Mouse (Mus musculus) MEL (cell line): Measurements from ENCODE around the gene Atp13a1. TPM values are rescaled to one million over a fixed set of nuclear protein-coding genes. Genes with fewer than 3 reads are reported as not detected.

ENCODE experiments used
- DNase-seq: peaks from one replicate; pipeline ENCODE4 v3.0.0; 2011; ENCODE audit warnings: low read depth, low spot score
- H3K27ac ChIP-seq: 2 replicates; pipeline ENCODE4 v1.5.1; 2012; ENCODE audit warnings: low read depth, mild to moderate bottlenecking, control low read depth, low read length, moderate library complexity; ENCODE audit not compliant: control insufficient read depth
- H3K27me3 ChIP-seq, 2 experiments: fragments of 150-350 bp in 1 of 2; sonication (generic) in 1 of 2; 2 replicates each; pipeline ENCODE4 v1.6.1; 2012; ENCODE audit warnings: low read length in 2 of 2, mild to moderate bottlenecking in 2 of 2, improper control_type of control experiment in 1 of 2, moderate library complexity in 1 of 2; ENCODE audit not compliant: insufficient read depth in 2 of 2, control insufficient read depth in 1 of 2
- H3K36me3 ChIP-seq, 2 experiments: 2 replicates each; pipeline ENCODE4 v1.6.1; 2012 to 2014; ENCODE audit warnings: low read length in 2 of 2, improper control_type of control experiment in 1 of 2, inconsistent platforms in 1 of 2, mild to moderate bottlenecking in 1 of 2; ENCODE audit not compliant: insufficient read depth in 2 of 2, control insufficient read depth in 1 of 2
- H3K4me1 ChIP-seq, 2 experiments: fragments of 150-350 bp in 1 of 2; sonication (generic) in 1 of 2; 2 replicates each; pipeline ENCODE4 v1.6.1; 2012; ENCODE audit warnings: low read length in 2 of 2, improper control_type of control experiment in 1 of 2, mild to moderate bottlenecking in 1 of 2; ENCODE audit not compliant: insufficient read depth in 2 of 2, control insufficient read depth in 1 of 2
- H3K4me3 ChIP-seq, 2 experiments: fragments of 150-350 bp in 1 of 2; sonication (generic) in 1 of 2; 2 replicates each; pipeline ENCODE4 v1.5.1; 2012; ENCODE audit warnings: low read depth in 2 of 2, low read length in 2 of 2, mild to moderate bottlenecking in 2 of 2, moderate library complexity in 2 of 2, control low read depth in 1 of 2, improper control_type of control experiment in 1 of 2; ENCODE audit not compliant: control insufficient read depth in 1 of 2, insufficient read depth in 1 of 2
- H3K79me2 ChIP-seq: 2 replicates; pipeline ENCODE4 v1.6.1; 2012; ENCODE audit warnings: mild to moderate bottlenecking, low read length, moderate library complexity; ENCODE audit not compliant: control insufficient read depth, poor library complexity, insufficient read depth
- H3K9ac ChIP-seq: 2 replicates; pipeline ENCODE4 v1.6.1; 2012; ENCODE audit warnings: low read depth, mild to moderate bottlenecking, control low read depth, low read length, moderate library complexity; ENCODE audit not compliant: control insufficient read depth, poor library complexity, severe bottlenecking
- H3K9me3 ChIP-seq: fragments of 150-350 bp; sonication (generic); replicated peaks from 2 replicates; pipeline ENCODE4 v1.6.1; 2012; ENCODE audit warnings: mild to moderate bottlenecking, low read length, improper control_type of control experiment, moderate library complexity; ENCODE audit not compliant: insufficient read depth
- CHD1 ChIP-seq: IDR thresholded peaks from 2 replicates; pipeline ENCODE4 v1.6.1; 2012; ENCODE audit warnings: low read depth, mild to moderate bottlenecking, inconsistent platforms, low read length, improper control_type of control experiment
- CHD2 ChIP-seq: IDR thresholded peaks from 2 replicates; pipeline ENCODE4 v1.6.1; 2011; ENCODE audit warnings: low read length, improper control_type of control experiment
- CTCF ChIP-seq, 3 experiments: IDR thresholded peaks in 2 of 3; conservative IDR thresholded peaks in 1 of 3; 2 replicates each; pipeline ENCODE4 v1.5.1; 2011 to 2012; ENCODE audit warnings: low read length in 3 of 3, low read depth in 2 of 3, mild to moderate bottlenecking in 2 of 3, improper control_type of control experiment in 1 of 3, inconsistent platforms in 1 of 3, mixed read lengths in 1 of 3, moderate library complexity in 1 of 3; ENCODE audit not compliant: control insufficient read depth in 1 of 3, insufficient read depth in 1 of 3, poor library complexity in 1 of 3, severe bottlenecking in 1 of 3
- E2F4 ChIP-seq: IDR thresholded peaks from 2 replicates; pipeline ENCODE4 v1.6.1; 2011; ENCODE audit warnings: low read depth, low read length, improper control_type of control experiment, borderline replicate concordance
- ETS1 ChIP-seq: IDR thresholded peaks from 2 replicates; pipeline ENCODE4 v1.6.1; 2012; ENCODE audit warnings: low read depth, mild to moderate bottlenecking, inconsistent platforms, low read length, improper control_type of control experiment, moderate library complexity
- JUND ChIP-seq: IDR thresholded peaks from 2 replicates; pipeline ENCODE4 v1.6.1; 2011; ENCODE audit warnings: low read depth, mild to moderate bottlenecking, improper control_type of control experiment, low read length
- MYB ChIP-seq: IDR thresholded peaks from 2 replicates; pipeline ENCODE4 v1.6.1; 2011; ENCODE audit warnings: mild to moderate bottlenecking, low read depth, low read length, improper control_type of control experiment
- MYC ChIP-seq: IDR thresholded peaks from 2 replicates; pipeline ENCODE4 v1.6.1; 2011; ENCODE audit warnings: low read depth, mild to moderate bottlenecking, low read length, improper control_type of control experiment, moderate library complexity
- POLR2A ChIP-seq, 2 experiments: IDR thresholded peaks; 2 replicates each; pipeline ENCODE4 v1.6.1; 2011 to 2012; ENCODE audit warnings: low read length in 2 of 2, mild to moderate bottlenecking in 2 of 2, control low read depth in 1 of 2, improper control_type of control experiment in 1 of 2, low read depth in 1 of 2, moderate library complexity in 1 of 2; ENCODE audit not compliant: control insufficient read depth in 1 of 2, insufficient read depth in 1 of 2, poor library complexity in 1 of 2
- POLR2AphosphoS2 ChIP-seq: IDR thresholded peaks from 2 replicates; pipeline ENCODE4 v1.6.1; 2011; ENCODE audit warnings: low read length, improper control_type of control experiment
- RAD21 ChIP-seq: IDR thresholded peaks from 2 replicates; pipeline ENCODE4 v1.6.1; 2011; ENCODE audit warnings: mild to moderate bottlenecking, low read depth, low read length, improper control_type of control experiment
- RCOR1 ChIP-seq: IDR thresholded peaks from 2 replicates; pipeline ENCODE4 v1.6.1; 2012; ENCODE audit warnings: low read depth, mild to moderate bottlenecking, inconsistent platforms, low read length, improper control_type of control experiment
- SMC3 ChIP-seq: IDR thresholded peaks from 2 replicates; pipeline ENCODE4 v1.6.1; 2011; ENCODE audit warnings: low read depth, low read length, improper control_type of control experiment
- TAL1 ChIP-seq: IDR thresholded peaks from 2 replicates; pipeline ENCODE4 v1.6.1; 2012; ENCODE audit warnings: mild to moderate bottlenecking, inconsistent platforms, low read length, moderate library complexity, mixed read lengths
- TCF12 ChIP-seq: IDR thresholded peaks from 2 replicates; pipeline ENCODE4 v1.6.1; 2014; ENCODE audit warnings: low read depth, mild to moderate bottlenecking, inconsistent platforms, low read length, improper control_type of control experiment, moderate library complexity
- UBTF ChIP-seq: IDR thresholded peaks from 2 replicates; pipeline ENCODE4 v1.6.1; 2012; ENCODE audit warnings: low read depth, mild to moderate bottlenecking, inconsistent platforms, low read length, improper control_type of control experiment, moderate library complexity, borderline replicate concordance; ENCODE audit not compliant: insufficient read depth
- USF1 ChIP-seq: IDR thresholded peaks from 2 replicates; pipeline ENCODE4 v1.6.1; 2014; ENCODE audit warnings: low read depth, mild to moderate bottlenecking, inconsistent platforms, low read length, improper control_type of control experiment, moderate library complexity
- USF2 ChIP-seq, 2 experiments: IDR thresholded peaks; 2 replicates each; pipeline ENCODE4 v1.6.1; 2011 to 2012; ENCODE audit warnings: improper control_type of control experiment in 2 of 2, low read length in 2 of 2, borderline replicate concordance in 1 of 2, inconsistent platforms in 1 of 2, low read depth in 1 of 2, mild to moderate bottlenecking in 1 of 2; ENCODE audit not compliant: insufficient read depth in 1 of 2
- ZNF384 ChIP-seq: IDR thresholded peaks from 2 replicates; pipeline ENCODE4 v1.6.1; 2012; ENCODE audit warnings: low read depth, mild to moderate bottlenecking, inconsistent platforms, low read length, improper control_type of control experiment
- polyA plus RNA-seq, 2 experiments: library from polyadenylated mRNA; stranded (reverse) in 1 of 2; unstranded in 1 of 2; fragments of >175 nt in 1 of 2; fragments of >200 nt in 1 of 2; gene quantifications; 2 replicates each; pipeline versions ENCODE4 v1.2.1 to v1.2.4; 2012; ENCODE audit warnings: low replicate concordance in 2 of 2, low read depth in 1 of 2; ENCODE audit not compliant: insufficient read length in 2 of 2, insufficient read depth in 1 of 2, missing spikeins in 1 of 2
- total RNA-seq: library from RNA; depleted of rRNA; stranded (reverse); fragments of 300-350 nt; gene quantifications from 2 replicates; pipeline ENCODE4 v1.2.3, GENCODE M21; 2012

Atp13a1 gene
- total and polyA plus RNA-seq, 3 experiments = 52.4 to 83.7 TPM; not detected in 1

DNA sequence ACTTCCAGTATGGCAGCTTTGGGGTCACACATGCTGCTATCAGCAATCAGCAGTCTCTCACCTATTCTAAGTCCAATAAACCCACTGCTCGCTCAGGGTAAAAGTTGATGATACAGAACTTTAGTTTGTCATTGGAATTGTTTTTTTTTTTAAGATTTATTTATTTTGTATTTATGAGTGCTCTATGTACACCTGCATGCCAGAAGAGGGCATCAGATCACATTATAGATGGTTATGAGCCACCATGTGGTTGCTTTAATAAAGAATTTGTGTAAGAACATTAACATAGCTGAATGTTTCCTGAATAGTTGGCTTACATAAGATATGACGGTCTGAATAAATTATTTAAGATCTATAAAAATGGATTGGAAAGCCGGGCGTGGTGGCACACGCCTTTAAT, 32.6 kb upstream of the Atp13a1 start:
- H3K27ac ChIP-seq = no peak overlapping the region
- no peak for DNase-seq
- H3K9ac ChIP-seq = no peak overlapping the region
- H3K4me1 ChIP-seq = no peaks in the 10 kb centered on the region
- no peaks in the 10 kb centered on the region for H3K79me2 ChIP-seq
- no peaks in the 10 kb centered on the region for H3K27me3 ChIP-seq
- no peaks in the 10 kb centered on the region for H3K9me3 ChIP-seq
- TF ChIP-seq CTCF (IDR thresholded peaks at IDR 0.05 in 2 of 3, conservative IDR thresholded peaks at IDR 0.05 in 1 of 3; ENCODE audit: control insufficient read depth in 1 of 3, insufficient read depth in 1 of 3, low read depth in 2 of 3, low read length in 3 of 3, poor library complexity in 1 of 3, severe bottlenecking in 1 of 3) (peak in 1 of 3 experiments; percentile 27; a peak in 2 of 6 replicates), CHD1 (no peak), SMC3 (0 out of 2 replicates have a peak, but pooled peaks have one; percentile 13)
- H3K4me3 ChIP-seq = no peak overlapping the region
- no peaks in the 10 kb centered on the region for H3K36me3 ChIP-seq

- H3K4me1 ChIP-seq = no peaks in the 10 kb centered on the region
- H3K36me3 ChIP-seq = peaks cover 0 to 16% of the 10 kb centered on the region in 2 experiments; a peak in 2 of 4 replicates
- DNase-seq = no peak
- no peaks in the 10 kb centered on the region for H3K9me3 ChIP-seq
- no peak for TF ChIP-seq CHD2
- TF ChIP-seq TCF12 = no peak
- no peak for TF ChIP-seq POLR2A (IDR thresholded peaks at IDR 0.05; ENCODE audit: control insufficient read depth in 1 of 2, insufficient read depth in 1 of 2, low read depth in 1 of 2, low read length in 2 of 2, poor library complexity in 1 of 2)
- no peak for TF ChIP-seq CHD1
- no peak for TF ChIP-seq ETS1
- H3K9ac ChIP-seq = no peak overlapping the region
- H3K27ac ChIP-seq = no peak overlapping the region
- no peaks in the 10 kb centered on the region for H3K27me3 ChIP-seq
- no peak overlapping the region for H3K4me3 ChIP-seq
- H3K79me2 ChIP-seq = no peaks in the 10 kb centered on the region
These were observed 29.0 kb upstream of the Atp13a1 start for GRCm38 (mm10) chr8:69761814-69762445.

DNA sequence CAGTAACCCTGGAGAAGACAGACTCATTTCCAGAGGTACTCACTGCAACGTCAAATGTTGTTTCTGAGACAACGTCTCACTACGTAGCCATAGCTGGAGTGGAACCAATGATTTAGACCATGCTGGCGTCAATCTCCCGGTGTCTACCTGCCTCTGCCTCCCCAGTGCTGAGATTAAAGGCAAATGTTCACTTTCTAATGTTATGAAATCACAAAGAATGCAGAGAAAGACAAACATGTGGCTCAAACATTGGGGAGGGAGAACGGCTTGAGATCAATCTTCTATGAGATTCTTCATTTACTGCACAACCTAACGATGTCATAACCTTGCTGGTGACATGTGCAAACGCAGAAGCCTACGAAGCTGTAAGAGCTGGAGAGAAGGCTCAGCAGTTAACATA, 19.7 kb upstream of the Atp13a1 start:
- no peaks in the 10 kb centered on the region for H3K27me3 ChIP-seq
- peaks cover 14 to 21% of the 10 kb centered on the region in 2 experiments for H3K36me3 ChIP-seq
- TF ChIP-seq CHD1 (no peak), CHD2 (no peak), MYC (no peak), RAD21 (no peak), POLR2A (IDR thresholded peaks at IDR 0.05; ENCODE audit: control insufficient read depth in 1 of 2, insufficient read depth in 1 of 2, low read depth in 1 of 2, low read length in 2 of 2, poor library complexity in 1 of 2) (no peak), SMC3 (no peak), USF2 (IDR thresholded peaks at IDR 0.05; ENCODE audit: borderline replicate concordance in 1 of 2, insufficient read depth in 1 of 2, low read depth in 1 of 2, low read length in 2 of 2) (no peak), TCF12 (no peak), E2F4 (no peak), TAL1 (no peak), UBTF (no peak), POLR2AphosphoS2 (no peak), USF1 (no peak), RCOR1 (no peak), ZNF384 (no peak), MYB (no peak), JUND (no peak)

More for the DNA sequence above, 19.7 kb upstream of the Atp13a1 start:
- H3K27ac ChIP-seq = no peak overlapping the region
- H3K79me2 ChIP-seq = peaks cover 24% of the 10 kb centered on the region
- H3K4me3 ChIP-seq = no peak overlapping the region
- H3K9me3 ChIP-seq = no peaks in the 10 kb centered on the region
- H3K4me1 ChIP-seq = peaks cover 7 to 9% of the 10 kb centered on the region in 2 experiments; a peak in 3 of 4 replicates
- DNase-seq = no peak
- H3K9ac ChIP-seq = no peak overlapping the region
